Mouse (Mus musculus) intestine, embryonic 16.5 days (tissue): ENCODE results near the gene Bpifb1. TPM values are rescaled to one million over a fixed set of nuclear protein-coding genes. Genes with fewer than 3 reads are reported as not detected.

ENCODE experiments used
- polyA plus RNA-seq: library from polyadenylated mRNA; unstranded; fragments of >200 nt; fragmentation: Nextera tagmentation; extraction: Ambion mirVana; gene quantifications from 2 replicates; pipeline ENCODE4 v1.2.1, GENCODE M21; 2015

Bpifb1 gene
- polyA plus RNA-seq, 1 experiment from 2014 or later: 0.10 TPM

Other genes starting within 250 kb of the Bpifb1 start
- gene Bpifa6, start 215.9 kb upstream of the Bpifb1 start, polyA plus RNA-seq: not detected in 2 replicates
- gene Bpifa2, start 182.6 kb upstream of the Bpifb1 start, polyA plus RNA-seq: not detected in 2 replicates
- gene Bpifa3, start 60.5 kb upstream of the Bpifb1 start, polyA plus RNA-seq: not detected in 2 replicates
- not detected in 2 replicates for gene Bpifa1, start 47.9 kb upstream of the Bpifb1 start, polyA plus RNA-seq
- not detected in 2 replicates for gene Bpifa5, start 28.2 kb upstream of the Bpifb1 start, polyA plus RNA-seq
- gene Bpifb5, start 32.9 kb downstream of the Bpifb1 start, polyA plus RNA-seq: 0.07 TPM in 1 of 2 replicates, not detected in the other
- gene Bpifb9a, start 67.0 kb downstream of the Bpifb1 start, polyA plus RNA-seq: not detected in 2 replicates
- gene Bpifb9b, start 116.4 kb downstream of the Bpifb1 start, polyA plus RNA-seq: not detected in 2 replicates
- 16.9 and 18.1 TPM in 2 replicates for gene Cdk5rap1, start 182.2 kb downstream of the Bpifb1 start, polyA plus RNA-seq
- 4.1 and 4.3 TPM in 2 replicates for gene Snta1, start 217.3 kb downstream of the Bpifb1 start, polyA plus RNA-seq
- 21.9 and 23.0 TPM in 2 replicates for gene Cbfa2t2, start 245.7 kb downstream of the Bpifb1 start, polyA plus RNA-seq